Mouse (Mus musculus): Measurements from ENCODE around the gene Apoa5. TPM values are rescaled to one million over a fixed set of nuclear protein-coding genes. Genes with fewer than 3 reads are reported as not detected.
"Not testable (repeated sequence)": the region's sequence is repeated elsewhere in the genome, so short reads cannot be mapped to it uniquely, and the experiment has no call there.

Gene Apoa5
- polyA plus RNA-seq, 1 experiment from 2014 or later: not detected

DNA sequence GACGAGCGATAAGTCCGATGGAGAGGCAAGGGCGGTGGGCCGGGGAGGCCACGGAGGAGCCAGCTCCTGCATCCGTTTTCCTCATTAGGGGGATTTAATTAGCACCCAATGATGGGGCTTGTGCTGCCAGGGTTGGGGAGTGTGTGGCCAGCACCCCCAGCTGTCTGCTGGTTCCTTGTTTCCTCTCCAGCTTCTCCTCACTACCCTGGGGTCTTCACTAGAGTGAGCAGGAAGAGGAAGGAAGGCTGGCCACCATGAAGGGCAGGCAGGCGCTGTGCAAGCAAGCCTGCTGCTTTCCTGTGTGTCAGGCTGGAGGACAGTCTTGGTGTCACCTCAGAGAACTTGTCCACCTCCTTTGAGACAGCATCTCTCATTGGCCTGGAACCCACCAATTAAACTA is 48.5 kb downstream of the Apoa5 start:
- Histone ChIP-seq H3K27ac (replicated peaks) (no peak overlapping the region), H3K4me3 (no peak overlapping the region), H3K4me2 (replicated peaks) (no peak overlapping the region), H3K4me1 (peaks cover 29% of the 10 kb centered on the region), H3K9me3 (0 out of 2 replicates have a peak, but pooled peaks cover 7% of the 10 kb centered on the region), H3K27me3 (no peaks in the 10 kb centered on the region), H3K9ac (replicated peaks) (no peak overlapping the region), H3K36me3 (no peaks in the 10 kb centered on the region)
- WGBS: 67% methylated on average over 8 of the region's 8 CpGs
- ATAC-seq (ENCODE audit: low FRiP score, low read depth): no peak

DNA sequence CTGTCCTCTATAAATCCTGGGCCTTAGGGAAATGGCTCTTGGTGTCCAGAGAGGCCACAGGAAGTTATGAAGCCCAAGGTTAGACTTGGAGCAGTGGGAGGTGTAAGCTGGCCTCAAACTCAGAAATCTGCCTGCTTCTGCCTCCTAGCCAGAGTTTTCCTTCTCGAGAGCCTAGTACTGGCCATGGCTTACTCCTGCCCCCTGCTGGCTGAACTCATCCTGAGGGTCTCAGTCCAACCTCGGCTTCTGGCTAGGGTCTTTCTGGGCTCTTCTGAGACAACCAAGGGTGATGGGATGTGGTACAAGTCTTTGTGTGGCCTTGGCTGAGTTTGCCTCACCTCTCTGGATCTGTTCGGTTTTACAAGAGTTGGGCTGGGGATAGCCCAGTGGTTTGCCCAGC is 49.5 kb downstream of the Apoa5 start:
- no peak overlapping the region for H3K4me2 ChIP-seq (replicated peaks)
- no peak for ATAC-seq (ENCODE audit: low FRiP score, low read depth)
- no peak overlapping the region for H3K9ac ChIP-seq (replicated peaks)
- H3K27me3 ChIP-seq: no peaks in the 10 kb centered on the region
- peaks cover 33% of the 10 kb centered on the region for H3K4me1 ChIP-seq
- WGBS: 96% methylated on average over 3 of the region's 3 CpGs
- H3K4me3 ChIP-seq: no peak overlapping the region
- H3K27ac ChIP-seq (replicated peaks): no peak overlapping the region
- no peaks in the 10 kb centered on the region for H3K36me3 ChIP-seq
- 0 out of 2 replicates have a peak, but pooled peaks cover 7% of the 10 kb centered on the region for H3K9me3 ChIP-seq

DNA sequence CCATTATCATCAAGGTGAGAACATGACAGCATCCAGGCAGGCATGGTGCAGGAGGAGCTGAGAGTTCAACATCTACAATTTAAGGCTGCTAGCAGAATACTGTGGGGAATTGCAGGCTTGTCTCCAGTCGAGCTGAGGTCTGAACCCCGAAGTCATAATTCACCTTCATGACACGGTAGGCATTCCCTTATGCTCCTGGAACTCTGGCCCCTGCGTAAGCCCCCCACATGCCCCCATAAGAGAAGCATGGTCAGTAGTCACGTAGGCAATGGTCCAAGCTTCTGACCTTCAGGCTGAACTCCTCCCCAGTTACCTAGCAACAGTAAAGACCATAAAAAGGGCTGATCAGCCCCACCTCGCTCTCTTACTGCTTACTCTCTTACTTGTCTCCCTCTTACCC is 51.5 kb downstream of the Apoa5 start, which contains the start of gene 4931429L15Rik:
Gene 4931429L15Rik (minus strand): TSS at position 101 of the 400 bp plus-strand sequence.
- not testable (repeated sequence) for ATAC-seq (ENCODE audit: low FRiP score, low read depth); H3K27me3 ChIP-seq; H3K27ac ChIP-seq (replicated peaks); H3K9ac ChIP-seq (replicated peaks); H3K9me3 ChIP-seq; H3K4me2 ChIP-seq (replicated peaks); H3K4me3 ChIP-seq; H3K36me3 ChIP-seq
- WGBS: 88% methylated on average over 6 of the region's 6 CpGs
- H3K4me1 ChIP-seq: peaks cover 27% of the 10 kb centered on the region

DNA sequence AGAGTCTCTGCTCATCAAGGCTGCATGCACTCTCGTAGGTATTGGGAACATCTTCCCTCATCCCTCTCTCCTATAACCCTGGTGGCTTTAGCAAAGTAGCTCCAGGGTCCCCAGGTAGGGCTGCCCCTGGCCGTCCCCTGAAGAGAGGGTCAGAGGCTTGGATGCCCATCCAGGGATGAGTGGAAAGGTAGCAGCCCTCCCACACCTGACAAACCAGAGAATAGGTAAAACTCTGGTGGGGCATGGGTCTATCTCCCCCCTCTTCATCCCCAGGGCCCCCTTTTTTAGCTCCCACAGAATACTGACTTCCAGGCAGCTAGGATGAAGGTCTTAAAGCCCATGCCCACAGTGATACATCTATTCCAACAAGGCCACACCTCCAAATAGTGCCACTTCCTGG is 52.0 kb downstream of the Apoa5 start:
- ATAC-seq (ENCODE audit: low FRiP score, low read depth): no peak
- Histone ChIP-seq H3K27me3 (no peaks in the 10 kb centered on the region), H3K27ac (replicated peaks) (no peak overlapping the region), H3K4me2 (replicated peaks) (no peak overlapping the region), H3K9ac (replicated peaks) (no peak overlapping the region), H3K4me1 (peaks cover 21% of the 10 kb centered on the region), H3K4me3 (no peak overlapping the region), H3K36me3 (no peaks in the 10 kb centered on the region), H3K9me3 (0 out of 2 replicates have a peak, but pooled peaks cover 7% of the 10 kb centered on the region)
- WGBS: 86% methylated on average over 2 of the region's 2 CpGs

Other genes starting within 250 kb of the Apoa5 start
- 1.3 and 6.7 TPM in 2 replicates for gene Apoa1, start 40.1 kb upstream of the Apoa5 start, polyA plus RNA-seq (2016; fragmentation: Nextera tagmentation; extraction: Ambion mirVana)
- gene Apoc3, start 33.0 kb upstream of the Apoa5 start, polyA plus RNA-seq (2016; fragmentation: Nextera tagmentation; extraction: Ambion mirVana): not detected in 2 replicates
- 0.94 TPM in 1 of 2 replicates, not detected in the other for gene Apoa4, start 27.9 kb upstream of the Apoa5 start, polyA plus RNA-seq (2016; fragmentation: Nextera tagmentation; extraction: Ambion mirVana)
- gene Zpr1, start 4.4 kb downstream of the Apoa5 start, polyA plus RNA-seq (2016; fragmentation: Nextera tagmentation; extraction: Ambion mirVana): 58.3 and 63.2 TPM in 2 replicates
- 23.2 and 24.7 TPM in 2 replicates for gene Bud13, start 14.4 kb downstream of the Apoa5 start, polyA plus RNA-seq (2016; fragmentation: Nextera tagmentation; extraction: Ambion mirVana)
- not detected in 2 replicates for gene 4931429L15Rik, start 51.4 kb downstream of the Apoa5 start, polyA plus RNA-seq (2016; fragmentation: Nextera tagmentation; extraction: Ambion mirVana)